Mouse (Mus musculus) hindbrain, embryonic 14.5 days (tissue): Measurements from ENCODE around the gene Ncaph. TPM values are rescaled to one million over a fixed set of nuclear protein-coding genes. Genes with fewer than 3 reads are reported as not detected.
"Not testable (repeated sequence)": the region's sequence is repeated elsewhere in the genome, so short reads cannot be mapped to it uniquely, and the experiment has no call there.

Experiments
- ATAC-seq: fragments of 200-750 bp; cut with Nextera tagmentation; 2 replicates; pipeline ENCODE4 v1.8.0; 2017; ENCODE audit warnings: moderate number of reproducible peaks, mild to moderate bottlenecking, moderate TSS enrichment, moderate library complexity; ENCODE audit not compliant: low FRiP score
- DNase-seq: peaks from one replicate; pipeline ENCODE4 v3.0.0-alpha.2; 2015; ENCODE audit warnings: low spot score
- H3K27ac ChIP-seq: fragments of 300-500 bp; sonication (generic); 2 replicates; pipeline ENCODE4 v1.5.1; 2014; ENCODE audit warnings: mild to moderate bottlenecking, moderate library complexity
- H3K27me3 ChIP-seq: fragments of 300-500 bp; sonication (generic); 2 replicates; pipeline ENCODE4 v1.6.1; 2014; ENCODE audit warnings: mild to moderate bottlenecking, low read length, mixed read lengths; ENCODE audit not compliant: control insufficient read depth, insufficient read depth
- H3K36me3 ChIP-seq: fragments of 300-500 bp; sonication (generic); replicated peaks from 2 replicates; pipeline ENCODE4 v1.6.1; 2014; ENCODE audit not compliant: control insufficient read depth, insufficient read depth
- H3K4me1 ChIP-seq: fragments of 300-500 bp; sonication (generic); replicated peaks from 2 replicates; pipeline ENCODE4 v1.6.1; 2014; ENCODE audit warnings: antibody characterized with exemption, low read length, mixed read lengths; ENCODE audit not compliant: control insufficient read depth, insufficient read depth
- H3K4me2 ChIP-seq: fragments of 300-500 bp; sonication (generic); replicated peaks from 2 replicates; pipeline ENCODE4 v1.6.1; 2014; ENCODE audit warnings: mild to moderate bottlenecking, moderate library complexity
- H3K4me3 ChIP-seq: fragments of 300-500 bp; sonication (generic); replicated peaks from 2 replicates; pipeline ENCODE4 v1.5.1; 2014; ENCODE audit warnings: mild to moderate bottlenecking, low read length
- H3K9ac ChIP-seq: fragments of 300-500 bp; sonication (generic); 2 replicates; pipeline ENCODE4 v1.6.1; 2014
- H3K9me3 ChIP-seq: fragments of 300-500 bp; sonication (generic); 2 replicates; pipeline ENCODE4 v1.6.1; 2016; ENCODE audit warnings: low read length; ENCODE audit not compliant: control insufficient read depth
- WGBS: fragments of 180-500 bp; shearing (Covaris S2); extraction: QIAGEN DNeasy Blood & Tissue Kit; methylation state at CpG from one replicate; pipeline ENCODE4 v1.1.7; 2014; 5-methylcytosine and 5-hydroxymethylcytosine counted together
- polyA plus RNA-seq: library from polyadenylated mRNA; unstranded; fragments of >200 nt; fragmentation: Nextera tagmentation; extraction: Ambion mirVana; gene quantifications from 2 replicates; pipeline ENCODE4 v1.2.1, GENCODE M21; 2014

The Ncaph gene
- 17.8 and 20.0 TPM in 2 replicates for polyA plus RNA-seq

GRCm38 (mm10) chr2:127133621-127134461 lies at the start of gene Ncaph:
TSS of gene Ncaph (minus strand) at chr2:127133954.
- DNase-seq: peak; percentile 97

GRCm38 (mm10) chr2:127182598-127183381 lies 49.0 kb upstream of the Ncaph start:
- 2% methylated on average over 17 of the region's 17 CpGs for WGBS
- H3K9ac ChIP-seq: peak overlapping the region; percentile 70
- H3K4me2 ChIP-seq: peak overlapping the region; percentile 61
- ATAC-seq (peak; percentile 100), DNase-seq (peak; percentile 88)
- H3K36me3 ChIP-seq: no peaks in the 10 kb centered on the region
- no peaks in the 10 kb centered on the region for H3K9me3 ChIP-seq
- no peaks in the 10 kb centered on the region for H3K4me1 ChIP-seq
- H3K27me3 ChIP-seq: no peaks in the 10 kb centered on the region
- H3K27ac ChIP-seq: peak overlapping the region; percentile 78
- H3K4me3 ChIP-seq: peak overlapping the region; percentile 49

More at GRCm38 (mm10) chr2:127133621-127134461, at the start of gene Ncaph:
- peak within 1 kb of the TSS; percentile 65 for H3K4me3 ChIP-seq
- H3K4me2 ChIP-seq: peak within 1 kb of the TSS; percentile 73
- no peaks in the 10 kb centered on the region for H3K27me3 ChIP-seq
- ATAC-seq: peak; percentile 92
- 1% methylated on average over 57 of the region's 57 CpGs for WGBS
- H3K9ac ChIP-seq: peak within 1 kb of the TSS; percentile 58
- no peaks in the 10 kb centered on the region for H3K9me3 ChIP-seq
- no peaks in the 10 kb centered on the region for H3K36me3 ChIP-seq
- peak within 1 kb of the TSS; percentile 71 for H3K27ac ChIP-seq
- H3K4me1 ChIP-seq: peaks cover 17% of the 10 kb centered on the region

GRCm38 (mm10) chr2:127166261-127166660 lies 32.5 kb upstream of the Ncaph start:
- H3K27ac ChIP-seq, H3K36me3 ChIP-seq, H3K4me3 ChIP-seq, H3K9me3 ChIP-seq, H3K4me1 ChIP-seq, ATAC-seq, H3K27me3 ChIP-seq, H3K9ac ChIP-seq, H3K4me2 ChIP-seq: not testable (repeated sequence)
- DNase-seq: peak; percentile 90
- WGBS: 0% methylated on average over 1 of the region's 1 CpGs

- no peak for ATAC-seq
- Histone ChIP-seq H3K4me3 (no peak overlapping the region), H3K4me2 (no peak overlapping the region), H3K4me1 (no peaks in the 10 kb centered on the region), H3K36me3 (no peaks in the 10 kb centered on the region), H3K9me3 (no peaks in the 10 kb centered on the region), H3K27me3 (no peaks in the 10 kb centered on the region), H3K27ac (no peak overlapping the region), H3K9ac (no peak overlapping the region)
- DNase-seq: no peak
- 67% methylated on average over 4 of the region's 4 CpGs for WGBS
These were observed 31.9 kb upstream of the Ncaph start for GRCm38 (mm10) chr2:127165675-127166074.

GRCm38 (mm10) chr2:127145699-127146098 lies 11.9 kb upstream of the Ncaph start:
- Histone ChIP-seq H3K27ac (no peak overlapping the region), H3K27me3 (no peaks in the 10 kb centered on the region), H3K9me3 (no peaks in the 10 kb centered on the region), H3K4me1 (peaks cover 16% of the 10 kb centered on the region), H3K9ac (no peak overlapping the region), H3K4me3 (no peak overlapping the region), H3K36me3 (no peaks in the 10 kb centered on the region), H3K4me2 (no peak overlapping the region)
- 94% methylated on average over 3 of the region's 3 CpGs for WGBS
- ATAC-seq (no peak), DNase-seq (no peak)

- H3K9me3 ChIP-seq: no peaks in the 10 kb centered on the region
- no peaks in the 10 kb centered on the region for H3K27me3 ChIP-seq
- DNase-seq: peak; percentile 40
- 4% methylated on average over 31 of the region's 31 CpGs for WGBS
- peak within 1 kb of the TSS; percentile 58 for H3K4me3 ChIP-seq
- no peaks in the 10 kb centered on the region for H3K36me3 ChIP-seq
- ATAC-seq: peak; percentile 83
- peak within 1 kb of the TSS; percentile 68 for H3K9ac ChIP-seq
- H3K4me2 ChIP-seq: peak within 1 kb of the TSS; percentile 96
- no peak within 1 kb of the TSS for H3K27ac ChIP-seq
- peaks cover 16% of the 10 kb centered on the region for H3K4me1 ChIP-seq
These were observed 9.7 kb upstream of the Ncaph start, which contains the start of gene Itpripl1 for GRCm38 (mm10) chr2:127143158-127144063. TSS of gene Itpripl1 (minus strand) at chr2:127143442.

- no peaks in the 10 kb centered on the region for H3K27me3 ChIP-seq
- peaks cover 16% of the 10 kb centered on the region for H3K4me1 ChIP-seq
- no peaks in the 10 kb centered on the region for H3K9me3 ChIP-seq
- no peak overlapping the region for H3K27ac ChIP-seq
- 14% methylated on average over 6 of the region's 6 CpGs for WGBS
- H3K4me2 ChIP-seq: peak overlapping the region; percentile 96
- no peak for DNase-seq
- peak overlapping the region; percentile 58 for H3K4me3 ChIP-seq
- H3K36me3 ChIP-seq: no peaks in the 10 kb centered on the region
- H3K9ac ChIP-seq: peak overlapping the region; percentile 68
- 0 out of 2 replicates have a peak, but pooled peaks have one; percentile 12 for ATAC-seq
These were observed 8.9 kb upstream of the Ncaph start for GRCm38 (mm10) chr2:127142577-127143157.

- H3K4me2 ChIP-seq: peak overlapping the region; percentile 96
- DNase-seq (no peak), ATAC-seq (no peak)
- 87% methylated on average over 10 of the region's 10 CpGs for WGBS
- no peaks in the 10 kb centered on the region for H3K36me3 ChIP-seq
- no peak overlapping the region for H3K9ac ChIP-seq
- peaks cover 16% of the 10 kb centered on the region for H3K4me1 ChIP-seq
- no peaks in the 10 kb centered on the region for H3K27me3 ChIP-seq
- H3K9me3 ChIP-seq: no peaks in the 10 kb centered on the region
- H3K4me3 ChIP-seq: no peak overlapping the region
- H3K27ac ChIP-seq: no peak overlapping the region
These were observed 8.3 kb upstream of the Ncaph start for GRCm38 (mm10) chr2:127142031-127142430.
